Mouse (Mus musculus): ENCODE measurements around the gene Gm49322.
A peak's percentile ranks its signal among the peaks of the same experiment; 100 is the strongest.

Gene Gm49322

DNA sequence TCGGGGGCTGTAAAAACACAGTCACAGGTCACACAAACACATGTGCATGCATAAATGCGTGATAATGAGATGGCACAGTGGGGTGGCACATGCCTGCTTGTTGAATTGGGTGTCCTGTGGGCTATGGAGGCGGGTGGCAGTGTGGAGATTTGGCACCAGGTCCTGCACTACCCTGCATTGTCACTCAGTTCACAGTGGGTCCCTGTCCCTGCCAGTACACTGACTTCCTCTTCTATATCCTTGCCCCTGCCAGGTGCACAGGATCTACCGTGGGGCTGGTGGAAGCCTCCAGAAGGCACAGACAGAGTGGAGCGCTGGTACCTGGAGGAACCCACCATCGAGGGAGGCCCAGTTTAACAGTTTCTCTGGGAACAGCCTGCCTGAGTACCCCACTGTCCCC, 8.5 kb downstream of the Gm49322 start:
- Histone ChIP-seq H3K27me3 (ENCODE audit: control insufficient read depth, insufficient read depth, low read length, poor library complexity, severe bottlenecking) (no peaks in the 10 kb centered on the region), H3K36me3 (ENCODE audit: control insufficient read depth, insufficient read depth, low read length, poor library complexity, severe bottlenecking) (no peaks in the 10 kb centered on the region; the same call in 1 of the 2 replicates)
- DNase-seq (ENCODE audit: low read depth, low spot score): no peak

DNA sequence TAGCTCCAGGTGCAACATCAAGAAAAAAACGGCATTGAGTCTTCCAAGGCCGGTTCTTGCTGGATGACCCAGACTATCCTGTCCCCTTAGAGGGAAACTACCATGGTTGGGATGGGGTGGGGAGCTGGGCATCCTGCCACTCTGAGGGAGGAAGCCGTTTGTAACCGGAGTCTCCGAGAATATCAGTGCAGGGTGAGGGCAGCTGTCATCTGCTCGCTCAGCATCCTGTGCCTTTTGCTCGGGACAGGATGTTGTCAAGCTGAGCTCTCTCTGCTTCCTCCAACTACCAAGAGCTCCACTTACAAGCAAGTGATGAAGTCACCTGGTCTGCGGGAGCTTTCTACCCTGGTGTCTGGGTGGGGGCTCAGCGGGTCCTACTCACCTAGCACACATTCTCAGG, 12.4 kb downstream of the Gm49322 start:
- Histone ChIP-seq H3K36me3 (ENCODE audit: control insufficient read depth, insufficient read depth, low read length, poor library complexity, severe bottlenecking) (no peaks in the 10 kb centered on the region; the same call in 1 of the 2 replicates), H3K27me3 (ENCODE audit: control insufficient read depth, insufficient read depth, low read length, poor library complexity, severe bottlenecking) (no peaks in the 10 kb centered on the region)
- DNase-seq (ENCODE audit: low read depth, low spot score): peak; percentile 70

DNA sequence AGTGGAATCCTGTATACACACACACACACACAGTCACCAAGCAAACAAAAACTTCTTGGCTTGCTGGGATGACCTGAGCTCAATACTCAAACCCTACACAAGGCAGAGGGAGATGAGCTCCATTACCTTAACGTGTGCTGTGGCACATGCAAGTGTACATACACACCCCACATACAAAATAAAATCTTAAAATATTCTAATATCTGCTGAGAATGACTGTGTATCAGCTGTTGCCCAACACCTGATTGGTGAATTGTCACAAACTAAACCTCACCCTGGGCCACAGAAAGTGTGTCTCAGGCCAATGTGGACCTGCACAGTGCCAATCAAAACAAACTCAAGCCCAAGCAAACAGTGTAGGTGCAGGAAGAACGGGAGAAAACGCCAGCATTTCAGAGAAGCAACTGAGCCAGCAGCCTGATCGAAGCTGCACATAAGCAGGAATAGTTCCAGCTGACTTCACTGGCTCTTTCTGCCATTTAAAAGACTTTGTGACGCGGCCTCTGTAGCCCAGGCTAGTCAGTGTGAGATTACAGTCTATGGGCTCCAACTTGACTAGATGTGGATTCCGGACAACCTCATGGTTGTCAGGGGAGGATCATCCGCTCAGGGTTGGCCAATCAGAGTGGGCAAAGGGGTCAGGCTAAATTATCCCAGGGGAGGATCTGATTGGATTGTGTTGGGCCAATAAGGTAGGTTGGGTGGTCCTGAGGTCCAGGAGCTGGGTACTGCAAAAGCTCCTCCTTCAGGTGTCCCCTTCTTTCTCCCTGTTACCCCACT, 13.8 kb downstream of the Gm49322 start:
- no peaks in the 10 kb centered on the region; the same call in 1 of the 2 replicates for H3K36me3 ChIP-seq (ENCODE audit: control insufficient read depth, insufficient read depth, low read length, poor library complexity, severe bottlenecking)
- H3K27me3 ChIP-seq (ENCODE audit: control insufficient read depth, insufficient read depth, low read length, poor library complexity, severe bottlenecking): no peaks in the 10 kb centered on the region
- DNase-seq (ENCODE audit: low read depth, low spot score): no peak

DNA sequence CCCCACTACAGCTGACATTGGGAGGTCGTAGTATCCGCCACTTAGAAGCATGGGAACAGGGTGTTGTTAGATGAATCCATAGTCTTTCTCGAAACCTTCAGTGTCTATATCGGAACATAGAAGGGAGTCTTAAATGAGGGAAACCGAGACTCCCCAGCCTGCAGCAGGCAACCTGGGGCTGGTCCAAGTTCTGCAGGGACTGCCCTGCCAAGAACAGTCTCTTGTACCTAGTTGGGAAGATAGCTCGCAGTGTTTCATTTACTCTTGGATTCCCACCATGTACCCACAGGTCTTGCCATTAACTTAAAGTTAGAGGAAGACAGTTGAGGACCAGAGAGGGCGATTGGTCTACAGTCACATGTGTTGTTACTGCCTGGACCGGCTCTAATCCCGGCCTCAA, 14.5 kb downstream of the Gm49322 start:
- Histone ChIP-seq H3K27me3 (ENCODE audit: control insufficient read depth, insufficient read depth, low read length, poor library complexity, severe bottlenecking) (no peaks in the 10 kb centered on the region), H3K36me3 (ENCODE audit: control insufficient read depth, insufficient read depth, low read length, poor library complexity, severe bottlenecking) (no peaks in the 10 kb centered on the region; the same call in 1 of the 2 replicates)
- no peak for DNase-seq (ENCODE audit: low read depth, low spot score)

DNA sequence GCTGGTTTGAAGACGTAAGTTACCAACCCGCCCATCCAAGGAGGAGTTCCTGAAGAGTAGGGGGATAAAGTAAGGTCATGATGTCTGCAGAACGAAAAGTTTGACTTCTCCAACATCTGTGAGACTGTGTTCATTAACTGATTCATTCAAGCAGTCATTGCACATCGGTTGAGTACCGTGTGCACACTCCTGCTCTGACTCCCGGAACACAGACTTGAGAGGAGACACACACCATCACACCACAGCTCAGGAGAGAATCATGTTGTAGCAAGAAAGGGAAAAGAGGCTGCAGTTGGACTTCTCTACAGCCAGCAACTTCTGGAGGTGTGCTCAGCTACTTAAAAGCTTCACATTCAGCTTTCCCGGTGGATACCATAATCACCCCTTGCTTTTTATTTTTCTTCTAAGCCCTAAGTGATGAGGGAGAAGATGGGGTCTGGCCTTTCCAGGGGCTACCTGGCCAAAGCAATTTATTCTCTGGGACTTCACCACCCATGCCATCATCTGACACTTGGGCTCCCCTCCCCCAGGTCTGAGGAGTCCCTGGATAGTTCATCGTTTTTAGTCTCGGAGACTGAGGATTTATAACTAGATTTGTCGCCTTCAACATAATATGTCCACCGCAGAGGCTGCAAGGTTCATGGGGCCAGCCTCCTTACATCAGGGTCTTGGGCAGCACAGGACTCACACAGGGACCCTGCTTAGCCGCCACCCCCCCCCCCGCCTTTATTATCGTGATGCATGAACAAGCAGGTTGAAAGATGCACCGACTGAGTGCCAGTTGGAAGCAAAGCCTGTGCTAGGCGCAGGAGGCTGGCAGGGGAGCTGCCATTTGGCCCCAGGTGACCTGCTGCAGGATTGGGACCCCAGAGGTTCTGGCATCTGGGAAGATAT, 15.2 kb downstream of the Gm49322 start:
- H3K36me3 ChIP-seq (ENCODE audit: control insufficient read depth, insufficient read depth, low read length, poor library complexity, severe bottlenecking): no peaks in the 10 kb centered on the region
- DNase-seq (ENCODE audit: low read depth, low spot score): peak; percentile 34

DNA sequence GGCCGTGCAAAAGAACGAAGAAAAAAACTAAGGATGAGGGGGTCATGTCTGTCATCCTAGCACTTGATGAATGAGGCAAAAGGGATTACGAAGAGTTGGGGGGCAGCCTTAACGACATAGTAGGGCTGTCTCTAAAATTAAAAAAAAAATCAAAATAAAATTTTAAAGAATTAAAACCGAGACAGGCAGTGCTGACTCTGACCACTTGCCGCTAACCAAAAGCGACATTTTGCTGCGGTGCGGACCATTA, 15.8 kb downstream of the Gm49322 start:
- no peak for DNase-seq (ENCODE audit: low read depth, low spot score)
- no peaks in the 10 kb centered on the region for H3K36me3 ChIP-seq (ENCODE audit: control insufficient read depth, insufficient read depth, low read length, poor library complexity, severe bottlenecking)
- no peaks in the 10 kb centered on the region for H3K27me3 ChIP-seq (ENCODE audit: control insufficient read depth, insufficient read depth, low read length, poor library complexity, severe bottlenecking)

More for the DNA sequence above, 15.2 kb downstream of the Gm49322 start:
- no peaks in the 10 kb centered on the region for H3K27me3 ChIP-seq (ENCODE audit: control insufficient read depth, insufficient read depth, low read length, poor library complexity, severe bottlenecking)

DNA sequence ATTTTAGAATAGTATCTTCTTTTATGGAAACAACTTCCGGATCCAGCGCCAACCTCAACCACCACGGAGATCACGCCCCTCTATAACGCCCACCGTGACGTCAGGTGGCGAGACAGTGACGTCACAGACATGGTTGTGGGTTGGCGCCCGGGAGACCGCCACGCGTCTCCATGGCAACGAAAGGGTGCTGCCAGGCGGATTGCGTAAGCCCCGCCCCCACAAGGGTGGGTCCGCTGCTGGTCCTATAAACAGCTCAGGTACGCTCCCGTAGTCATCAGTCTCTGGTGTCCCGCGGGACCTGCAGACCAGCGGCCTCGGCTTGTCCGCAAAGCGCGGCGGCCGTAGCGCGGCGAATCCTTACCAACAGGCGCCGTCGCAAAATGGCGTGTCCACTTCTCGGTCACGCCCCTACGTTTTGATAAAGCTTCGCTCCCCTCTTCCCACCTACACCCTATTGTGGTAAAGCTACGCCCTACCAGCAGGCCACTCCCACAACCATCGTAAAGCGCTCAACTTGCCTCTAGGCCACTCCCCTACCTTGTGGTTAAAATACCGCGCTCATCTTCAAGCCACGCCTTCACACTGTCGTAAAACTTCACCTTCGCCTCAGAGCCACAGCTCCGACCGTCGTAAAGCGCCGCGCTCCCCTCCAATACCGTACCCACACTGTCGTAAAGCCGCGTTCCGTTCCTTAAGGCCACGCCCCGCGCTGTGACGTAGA, 16.3 kb downstream of the Gm49322 start:
- DNase-seq (ENCODE audit: low read depth, low spot score): peak; percentile 100
- Histone ChIP-seq H3K27me3 (ENCODE audit: control insufficient read depth, insufficient read depth, low read length, poor library complexity, severe bottlenecking) (no peaks in the 10 kb centered on the region), H3K36me3 (ENCODE audit: control insufficient read depth, insufficient read depth, low read length, poor library complexity, severe bottlenecking) (no peaks in the 10 kb centered on the region)

DNA sequence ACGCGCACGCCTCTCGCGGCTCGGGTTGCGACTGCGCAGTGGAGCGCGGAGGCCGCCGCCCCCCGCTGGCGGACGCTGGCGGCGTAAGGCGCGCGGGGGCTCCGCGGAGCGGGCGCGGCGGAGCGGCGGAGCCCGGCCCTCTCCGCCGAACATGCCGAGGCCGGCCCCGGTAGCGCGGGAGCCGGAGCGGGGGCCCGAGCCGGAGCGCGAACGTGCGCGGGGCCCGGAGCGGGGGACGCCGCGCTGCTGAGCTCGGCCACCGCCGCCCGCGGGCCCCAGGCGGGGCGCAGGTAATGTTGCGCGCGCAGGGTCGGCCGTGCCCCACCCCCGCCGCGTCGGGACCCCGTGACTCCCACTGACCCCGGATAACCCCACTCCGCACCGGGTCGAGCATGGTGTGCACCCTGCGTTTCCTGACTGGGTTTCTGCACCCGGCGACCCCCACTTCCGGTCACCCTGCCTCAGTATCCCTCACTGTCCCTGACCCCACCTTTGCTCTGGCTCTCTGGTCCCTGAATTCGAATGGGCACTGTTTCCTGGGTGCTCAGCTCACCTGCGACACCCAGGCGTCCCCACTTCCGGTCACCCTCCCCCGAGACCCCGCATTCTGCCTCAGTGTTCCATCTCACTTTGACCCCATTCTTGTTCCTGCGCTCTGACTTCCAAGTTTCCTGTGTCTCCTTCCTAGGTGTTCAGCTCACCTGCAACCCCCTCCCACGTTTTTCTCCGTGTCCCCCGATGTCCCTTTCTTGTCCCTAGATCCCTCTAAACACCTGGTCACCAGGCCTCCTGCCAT, 17.0 kb downstream of the Gm49322 start, which contains the start of gene Csnk1g2:
TSS of gene Csnk1g2 (plus strand) at position 178 of the 796 bp plus-strand sequence.
- Histone ChIP-seq H3K27me3 (ENCODE audit: control insufficient read depth, insufficient read depth, low read length, poor library complexity, severe bottlenecking) (no peaks in the 10 kb centered on the region), H3K36me3 (ENCODE audit: control insufficient read depth, insufficient read depth, low read length, poor library complexity, severe bottlenecking) (no peaks in the 10 kb centered on the region)
- DNase-seq (ENCODE audit: low read depth, low spot score): peak; percentile 76

DNA sequence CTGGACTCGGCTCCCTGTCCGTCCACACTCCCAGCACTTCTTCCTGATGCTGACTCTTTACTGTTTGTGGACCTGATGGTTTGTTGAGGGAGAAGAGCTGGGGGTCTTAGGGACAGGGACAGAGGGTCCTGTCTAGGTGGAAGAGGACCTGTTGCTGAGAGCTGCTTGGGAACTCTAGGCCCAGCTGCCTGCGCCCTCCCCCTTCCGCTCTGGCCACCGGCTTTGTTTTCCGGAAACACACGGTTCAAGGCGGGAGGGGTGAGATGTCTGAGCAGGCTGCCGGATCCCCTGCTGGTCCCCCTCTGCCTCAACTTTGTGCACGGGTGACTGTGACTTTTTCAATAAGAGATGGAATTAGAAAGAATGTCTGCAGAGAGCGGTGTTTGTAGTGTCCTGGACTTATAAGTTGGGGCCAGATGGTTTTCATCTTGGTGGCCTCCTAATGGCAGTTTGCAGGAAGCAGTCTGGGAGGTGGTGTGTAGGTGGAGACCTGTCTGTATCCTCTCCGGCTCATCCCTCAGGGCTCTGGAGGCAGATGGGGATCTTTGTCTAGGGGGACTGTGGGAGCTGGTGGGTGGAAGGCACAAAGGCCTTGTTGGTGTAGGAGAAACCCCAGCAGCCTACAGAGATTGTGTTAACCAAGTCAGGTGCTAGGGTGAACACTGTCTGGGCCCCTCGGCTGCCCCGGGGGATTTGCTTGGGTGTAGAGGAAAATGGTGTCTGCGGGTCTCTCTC, 17.8 kb downstream of the Gm49322 start:
- no peaks in the 10 kb centered on the region for H3K27me3 ChIP-seq (ENCODE audit: control insufficient read depth, insufficient read depth, low read length, poor library complexity, severe bottlenecking)
- no peaks in the 10 kb centered on the region for H3K36me3 ChIP-seq (ENCODE audit: control insufficient read depth, insufficient read depth, low read length, poor library complexity, severe bottlenecking)
- peak; percentile 74 for DNase-seq (ENCODE audit: low read depth, low spot score)

DNA sequence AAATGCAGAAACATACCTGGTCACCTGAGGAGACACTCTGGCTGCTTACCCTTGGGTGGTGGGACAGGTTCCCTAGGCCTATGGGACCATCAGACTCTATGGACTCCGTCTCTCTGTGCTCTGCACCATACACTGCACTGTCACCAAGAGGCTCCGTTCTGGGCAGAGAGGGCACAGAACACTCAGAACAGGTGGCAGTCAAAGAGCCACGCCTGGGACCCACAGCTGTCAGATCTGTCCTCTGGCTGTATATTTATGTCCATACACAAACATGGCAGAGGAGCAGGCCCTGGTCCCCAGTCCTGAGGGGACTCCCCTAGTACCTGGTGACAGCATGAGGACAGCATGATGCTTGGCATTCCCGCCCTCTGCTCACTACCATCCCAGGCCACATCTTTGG, 19.9 kb downstream of the Gm49322 start:
- no peak for DNase-seq (ENCODE audit: low read depth, low spot score)
- Histone ChIP-seq H3K36me3 (ENCODE audit: control insufficient read depth, insufficient read depth, low read length, poor library complexity, severe bottlenecking) (no peaks in the 10 kb centered on the region), H3K27me3 (ENCODE audit: control insufficient read depth, insufficient read depth, low read length, poor library complexity, severe bottlenecking) (no peaks in the 10 kb centered on the region)

DNA sequence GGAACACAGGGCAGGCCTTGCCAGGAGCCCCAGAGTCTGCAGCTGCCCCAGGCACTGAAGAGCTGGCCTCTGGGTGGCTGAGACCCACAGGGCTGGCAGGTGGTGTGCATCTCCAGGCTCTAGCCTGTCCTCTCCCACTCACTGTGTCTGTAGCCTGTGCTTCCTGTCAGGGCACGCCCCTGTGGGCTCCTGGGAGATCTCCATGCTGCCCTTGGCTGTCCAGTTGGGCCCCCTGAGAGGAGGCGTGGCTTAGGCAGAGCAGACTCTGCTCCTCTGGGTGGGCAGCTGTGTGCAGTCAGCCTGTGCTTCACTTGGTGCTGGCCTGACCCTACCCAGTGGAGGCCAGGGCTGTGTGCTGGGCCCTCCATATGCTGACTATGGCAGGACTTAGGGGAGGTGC, 21.9 kb downstream of the Gm49322 start:
- no peak for DNase-seq (ENCODE audit: low read depth, low spot score)
- Histone ChIP-seq H3K36me3 (ENCODE audit: control insufficient read depth, insufficient read depth, low read length, poor library complexity, severe bottlenecking) (no peaks in the 10 kb centered on the region), H3K27me3 (ENCODE audit: control insufficient read depth, insufficient read depth, low read length, poor library complexity, severe bottlenecking) (no peaks in the 10 kb centered on the region)

DNA sequence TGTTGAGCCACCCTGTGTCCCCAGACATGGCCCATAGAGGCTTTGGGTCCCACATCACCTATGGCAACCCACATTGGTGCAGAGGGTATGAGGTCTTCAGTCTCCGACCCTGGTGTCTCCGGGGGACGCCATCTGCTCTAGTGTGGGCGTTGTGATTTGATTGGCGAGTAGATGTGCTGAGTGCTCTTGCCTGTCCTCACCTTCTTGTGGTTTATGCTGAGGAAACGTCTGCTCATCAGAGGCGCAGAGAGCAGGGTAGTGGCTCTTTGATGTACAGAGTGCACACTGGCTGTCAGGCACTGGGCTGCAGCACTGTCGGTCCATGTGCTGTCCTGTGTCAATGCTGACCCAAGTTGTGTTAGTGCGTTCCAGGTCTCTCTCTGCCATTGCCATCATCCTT, 23.1 kb downstream of the Gm49322 start:
- DNase-seq (ENCODE audit: low read depth, low spot score): no peak
- Histone ChIP-seq H3K27me3 (ENCODE audit: control insufficient read depth, insufficient read depth, low read length, poor library complexity, severe bottlenecking) (no peaks in the 10 kb centered on the region), H3K36me3 (ENCODE audit: control insufficient read depth, insufficient read depth, low read length, poor library complexity, severe bottlenecking) (no peaks in the 10 kb centered on the region; the same call in 1 of the 2 replicates)

DNA sequence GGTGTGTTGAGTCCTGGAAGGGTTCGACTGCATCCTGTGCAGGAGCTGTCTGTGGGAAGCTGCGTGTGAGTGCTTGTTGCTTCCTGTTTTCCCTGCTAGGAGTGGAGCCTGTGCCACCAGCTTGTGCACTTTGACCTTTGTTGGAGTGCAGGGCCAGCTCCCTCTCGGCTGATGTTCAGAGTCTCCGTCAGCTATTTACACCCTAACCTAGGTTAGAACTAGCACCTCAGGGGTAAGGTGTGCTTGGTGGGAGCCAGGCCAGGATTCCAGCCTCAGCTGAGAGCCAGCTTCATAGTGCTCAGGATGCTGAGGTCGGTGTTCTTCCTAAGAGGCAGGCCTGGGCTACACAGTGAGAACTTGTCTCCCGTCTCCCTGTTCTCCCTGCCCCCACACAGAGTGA, 29.5 kb downstream of the Gm49322 start:
- DNase-seq (ENCODE audit: low read depth, low spot score): no peak
- H3K36me3 ChIP-seq (ENCODE audit: control insufficient read depth, insufficient read depth, low read length, poor library complexity, severe bottlenecking): peaks cover 26% of the 10 kb centered on the region

DNA sequence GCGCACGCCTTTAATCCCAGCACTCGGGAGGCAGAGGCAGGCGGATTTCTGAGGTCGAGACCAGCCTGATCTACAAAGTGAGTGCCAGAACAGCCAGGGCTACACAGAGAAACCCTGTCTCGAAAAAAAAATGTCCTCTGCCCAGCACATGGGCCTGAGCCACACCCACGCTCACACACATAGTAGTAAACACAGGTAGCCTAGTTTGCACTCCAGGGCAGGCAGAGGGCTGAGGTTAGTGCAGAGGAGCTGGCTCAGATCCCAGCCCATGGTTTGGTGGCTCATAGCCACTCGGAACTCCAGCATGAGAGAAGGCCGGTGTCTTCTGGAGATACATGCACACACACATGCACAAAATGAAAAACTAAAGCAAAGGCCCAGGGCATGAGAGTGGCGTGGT, 41.1 kb downstream of the Gm49322 start:
- peaks cover 18% of the 10 kb centered on the region for H3K36me3 ChIP-seq (ENCODE audit: control insufficient read depth, insufficient read depth, low read length, poor library complexity, severe bottlenecking)
- H3K27me3 ChIP-seq (ENCODE audit: control insufficient read depth, insufficient read depth, low read length, poor library complexity, severe bottlenecking): no peaks in the 10 kb centered on the region
- no peak for DNase-seq (ENCODE audit: low read depth, low spot score)

More for the DNA sequence above, 29.5 kb downstream of the Gm49322 start:
- no peaks in the 10 kb centered on the region for H3K27me3 ChIP-seq (ENCODE audit: control insufficient read depth, insufficient read depth, low read length, poor library complexity, severe bottlenecking)

Measured in splenic B cell, adult 2 months (primary cell).